Mouse (Mus musculus): ENCODE data around the gene Ghr. TPM values are rescaled to one million over a fixed set of nuclear protein-coding genes. Genes with fewer than 3 reads are reported as not detected.

Ghr gene
- polyA plus RNA-seq, 1 experiment from 2014 or later, result 96.4 TPM

- TF ChIP-seq EP300 (IDR thresholded peaks at IDR 0.05) (peak; percentile 36; the same call in 1 of the 2 replicates), CTCF (IDR thresholded peaks at IDR 0.05) (no peak)
- Histone ChIP-seq H3K9me3 (ENCODE audit: low read length) (no peaks in the 10 kb centered on the region), H3K9ac (replicated peaks; ENCODE audit: low read depth) (no peak overlapping the region), H3K4me1 (ENCODE audit: insufficient read depth, low read depth, low read length) (no peaks in the 10 kb centered on the region), H3K27ac (ENCODE audit: low read length) (no peak overlapping the region), H3K36me3 (ENCODE audit: insufficient read depth, low read length) (no peaks in the 10 kb centered on the region), H3K4me2 (replicated peaks; ENCODE audit: low read depth, low read length) (no peak overlapping the region), H3K27me3 (replicated peaks; ENCODE audit: insufficient read depth, low read length) (no peaks in the 10 kb centered on the region), H3K4me3 (ENCODE audit: low read depth, low read length) (no peak overlapping the region)
- DNase-seq (ENCODE audit: low spot score) (no peak), ATAC-seq (no peak)
- 54% methylated on average over 3 of the region's 3 CpGs for WGBS
Observed at GRCm38 (mm10) chr15:3490868-3491267, 92.4 kb downstream of the Ghr start.

GRCm38 (mm10) chr15:3490011-3490410 lies 93.3 kb downstream of the Ghr start:
- no peak overlapping the region for H3K27ac ChIP-seq (ENCODE audit: low read length)
- no peaks in the 10 kb centered on the region for H3K4me1 ChIP-seq (ENCODE audit: insufficient read depth, low read depth, low read length)
- H3K9me3 ChIP-seq (ENCODE audit: low read length), result no peaks in the 10 kb centered on the region
- H3K4me2 ChIP-seq (replicated peaks; ENCODE audit: low read depth, low read length), result no peak overlapping the region
- DNase-seq (ENCODE audit: low spot score) (no peak), ATAC-seq (no peak)
- WGBS, result 88% methylated on average over 2 of the region's 2 CpGs
- H3K4me3 ChIP-seq (ENCODE audit: low read depth, low read length), result no peak overlapping the region
- H3K27me3 ChIP-seq (replicated peaks; ENCODE audit: insufficient read depth, low read length), result no peaks in the 10 kb centered on the region
- H3K36me3 ChIP-seq (ENCODE audit: insufficient read depth, low read length), result no peaks in the 10 kb centered on the region
- no peak overlapping the region for H3K9ac ChIP-seq (replicated peaks; ENCODE audit: low read depth)
- no peak for TF ChIP-seq EP300 (IDR thresholded peaks at IDR 0.05)
- no peak for TF ChIP-seq CTCF (IDR thresholded peaks at IDR 0.05)

- Histone ChIP-seq H3K36me3 (ENCODE audit: insufficient read depth, low read length) (no peaks in the 10 kb centered on the region), H3K27me3 (replicated peaks; ENCODE audit: insufficient read depth, low read length) (no peaks in the 10 kb centered on the region), H3K27ac (ENCODE audit: low read length) (no peak overlapping the region), H3K9me3 (ENCODE audit: low read length) (no peaks in the 10 kb centered on the region), H3K4me2 (replicated peaks; ENCODE audit: low read depth, low read length) (no peak overlapping the region), H3K4me3 (ENCODE audit: low read depth, low read length) (no peak overlapping the region), H3K9ac (replicated peaks; ENCODE audit: low read depth) (no peak overlapping the region), H3K4me1 (ENCODE audit: insufficient read depth, low read depth, low read length) (no peaks in the 10 kb centered on the region)
- TF ChIP-seq CTCF (IDR thresholded peaks at IDR 0.05) (no peak), EP300 (IDR thresholded peaks at IDR 0.05) (no peak)
- DNase-seq (ENCODE audit: low spot score) (no peak), ATAC-seq (no peak)
Observed at GRCm38 (mm10) chr15:3489180-3489579, 94.1 kb downstream of the Ghr start.

GRCm38 (mm10) chr15:3488601-3489000 lies 94.7 kb downstream of the Ghr start:
- ATAC-seq, result no peak
- H3K9me3 ChIP-seq (ENCODE audit: low read length), result no peaks in the 10 kb centered on the region
- H3K4me1 ChIP-seq (ENCODE audit: insufficient read depth, low read depth, low read length), result no peaks in the 10 kb centered on the region
- H3K9ac ChIP-seq (replicated peaks; ENCODE audit: low read depth), result no peak overlapping the region
- no peak overlapping the region for H3K4me3 ChIP-seq (ENCODE audit: low read depth, low read length)
- H3K36me3 ChIP-seq (ENCODE audit: insufficient read depth, low read length), result no peaks in the 10 kb centered on the region
- no peak overlapping the region for H3K4me2 ChIP-seq (replicated peaks; ENCODE audit: low read depth, low read length)
- TF ChIP-seq CTCF (IDR thresholded peaks at IDR 0.05) (no peak), EP300 (IDR thresholded peaks at IDR 0.05) (no peak)
- no peak overlapping the region for H3K27ac ChIP-seq (ENCODE audit: low read length)
- no peaks in the 10 kb centered on the region for H3K27me3 ChIP-seq (replicated peaks; ENCODE audit: insufficient read depth, low read length)
- 79% methylated on average over 3 of the region's 3 CpGs for WGBS
- DNase-seq (ENCODE audit: low spot score), result no peak

- no peak overlapping the region for H3K4me2 ChIP-seq (replicated peaks; ENCODE audit: low read depth, low read length)
- H3K27ac ChIP-seq (ENCODE audit: low read length), result no peak overlapping the region
- ATAC-seq (no peak), DNase-seq (ENCODE audit: low spot score) (no peak)
- TF ChIP-seq CTCF (IDR thresholded peaks at IDR 0.05) (no peak), EP300 (IDR thresholded peaks at IDR 0.05) (no peak)
- no peaks in the 10 kb centered on the region for H3K9me3 ChIP-seq (ENCODE audit: low read length)
- H3K27me3 ChIP-seq (replicated peaks; ENCODE audit: insufficient read depth, low read length), result no peaks in the 10 kb centered on the region
- H3K9ac ChIP-seq (replicated peaks; ENCODE audit: low read depth), result no peak overlapping the region
- H3K4me1 ChIP-seq (ENCODE audit: insufficient read depth, low read depth, low read length), result no peaks in the 10 kb centered on the region
- 73% methylated on average over 5 of the region's 5 CpGs for WGBS
- H3K36me3 ChIP-seq (ENCODE audit: insufficient read depth, low read length), result no peaks in the 10 kb centered on the region
- no peak overlapping the region for H3K4me3 ChIP-seq (ENCODE audit: low read depth, low read length)
Observed at GRCm38 (mm10) chr15:3486691-3487090, 96.6 kb downstream of the Ghr start.

- H3K27me3 ChIP-seq (replicated peaks; ENCODE audit: insufficient read depth, low read length), result no peaks in the 10 kb centered on the region
- TF ChIP-seq CTCF (IDR thresholded peaks at IDR 0.05) (no peak), EP300 (IDR thresholded peaks at IDR 0.05) (no peak)
- H3K9me3 ChIP-seq (ENCODE audit: low read length), result no peaks in the 10 kb centered on the region
- ATAC-seq (no peak), DNase-seq (ENCODE audit: low spot score) (no peak)
- 88% methylated on average over 1 of the region's 1 CpGs for WGBS
- no peaks in the 10 kb centered on the region for H3K36me3 ChIP-seq (ENCODE audit: insufficient read depth, low read length)
- H3K4me2 ChIP-seq (replicated peaks; ENCODE audit: low read depth, low read length), result no peak overlapping the region
- H3K27ac ChIP-seq (ENCODE audit: low read length), result no peak overlapping the region
- no peak overlapping the region for H3K9ac ChIP-seq (replicated peaks; ENCODE audit: low read depth)
- no peaks in the 10 kb centered on the region for H3K4me1 ChIP-seq (ENCODE audit: insufficient read depth, low read depth, low read length)
- no peak overlapping the region for H3K4me3 ChIP-seq (ENCODE audit: low read depth, low read length)
Observed at GRCm38 (mm10) chr15:3485367-3485766, 97.9 kb downstream of the Ghr start.

GRCm38 (mm10) chr15:3483451-3483850 lies 99.8 kb downstream of the Ghr start:
- Histone ChIP-seq H3K4me3 (ENCODE audit: low read depth, low read length) (no peak overlapping the region), H3K27me3 (replicated peaks; ENCODE audit: insufficient read depth, low read length) (no peaks in the 10 kb centered on the region), H3K27ac (ENCODE audit: low read length) (no peak overlapping the region), H3K9ac (replicated peaks; ENCODE audit: low read depth) (no peak overlapping the region), H3K4me2 (replicated peaks; ENCODE audit: low read depth, low read length) (no peak overlapping the region), H3K9me3 (ENCODE audit: low read length) (no peaks in the 10 kb centered on the region), H3K36me3 (ENCODE audit: insufficient read depth, low read length) (no peaks in the 10 kb centered on the region), H3K4me1 (ENCODE audit: insufficient read depth, low read depth, low read length) (no peaks in the 10 kb centered on the region)
- no peak for TF ChIP-seq EP300 (IDR thresholded peaks at IDR 0.05)
- no peak for TF ChIP-seq CTCF (IDR thresholded peaks at IDR 0.05)
- DNase-seq (ENCODE audit: low spot score), result no peak
- WGBS, result 65% methylated on average over 3 of the region's 3 CpGs
- no peak for ATAC-seq

All from lung, postnatal 0 days (tissue).